Mouse (Mus musculus): ENCODE measurements around the gene Ccr10. TPM values are rescaled to one million over a fixed set of nuclear protein-coding genes. Genes with fewer than 3 reads are reported as not detected.

Ccr10 gene
- 0.05 TPM in 1 of 2 replicates, not detected in the other for polyA plus RNA-seq (2012; rRNA removed)

DNA sequence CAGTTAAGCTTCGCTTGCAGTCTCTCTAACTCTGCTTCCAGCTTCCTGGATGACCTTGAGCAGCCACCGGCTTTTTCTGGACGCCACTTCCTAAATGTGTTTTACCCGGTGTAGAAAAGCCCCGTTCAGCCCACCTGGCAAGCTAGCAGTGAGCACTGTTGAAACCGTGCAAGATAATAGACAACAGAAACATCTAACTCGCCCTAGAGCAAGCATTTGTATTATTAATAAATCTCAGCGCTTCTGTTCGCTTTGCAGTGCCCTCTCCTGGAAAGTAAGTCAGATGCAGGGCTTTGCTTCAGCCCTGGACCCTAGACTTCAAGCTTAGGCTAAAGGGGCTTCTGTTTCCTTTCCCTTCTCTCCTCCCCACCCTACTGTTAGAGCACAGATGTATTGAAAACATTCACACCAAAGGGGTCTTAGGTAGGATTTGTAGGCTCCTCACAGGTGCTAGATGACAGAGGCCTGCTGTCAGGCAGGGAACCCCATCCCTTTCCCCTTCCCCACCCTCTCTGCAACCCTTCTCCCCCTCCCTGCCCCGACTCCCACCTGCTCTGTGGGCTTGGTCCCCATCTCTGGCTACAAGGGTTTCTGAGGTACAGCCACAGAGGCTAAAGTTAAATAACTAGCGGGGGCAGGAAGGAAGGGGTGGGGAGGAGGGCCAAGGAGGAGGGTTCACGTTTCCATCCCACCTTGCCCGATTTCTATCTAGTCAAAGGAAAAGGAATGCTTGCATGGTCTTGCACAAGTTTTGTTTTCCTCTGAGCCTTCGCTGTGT lies at the start of gene Ccr10:
TSS of gene Ccr10 (minus strand) at position 593 of the 778 bp plus-strand sequence.
- Histone ChIP-seq H3K4me3 (ENCODE audit: control insufficient read depth, low read depth, low read length) (no peak within 1 kb of the TSS; the same call in 1 of the 2 replicates), H3K36me3 (ENCODE audit: control insufficient read depth, insufficient read depth, low read length) (no peaks in the 10 kb centered on the region), H3K27me3 (ENCODE audit: control insufficient read depth, insufficient read depth, low read length) (peaks cover 2% of the 10 kb centered on the region; the same call in 1 of the 2 replicates), H3K27ac (ENCODE audit: control insufficient read depth, insufficient read depth, low read depth, low read length) (no peak within 1 kb of the TSS), H3K4me1 (ENCODE audit: control insufficient read depth, insufficient read depth, low read length) (peaks cover 28% of the 10 kb centered on the region)
- TF ChIP-seq CTCF (IDR thresholded peaks at IDR 0.05; ENCODE audit: control insufficient read depth, insufficient read depth, insufficient replicate concordance, low read depth, low read length) (no peak), POLR2A (IDR thresholded peaks at IDR 0.05; ENCODE audit: control insufficient read depth, low read depth, low read length) (no peak)

DNA sequence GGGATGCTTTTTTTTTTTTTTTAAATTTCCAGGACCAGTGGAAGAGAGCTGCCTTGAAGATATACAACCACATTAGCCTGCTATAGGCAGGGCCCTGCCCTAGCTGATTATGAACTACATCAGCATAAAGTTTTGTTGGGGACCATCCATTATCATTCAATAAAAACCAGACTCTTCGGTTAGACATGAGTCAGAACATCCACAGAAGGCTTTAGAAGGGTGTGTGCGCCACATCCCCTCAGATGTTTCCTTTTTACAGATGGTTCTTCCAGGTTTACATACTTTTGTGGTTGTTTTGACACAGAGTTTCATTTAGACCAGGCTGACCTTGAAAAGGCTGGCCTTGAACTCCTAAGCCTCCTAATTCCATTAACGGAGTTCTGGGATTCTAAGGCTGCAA lies 49.1 kb upstream of the Ccr10 start:
- TF ChIP-seq POLR2A (IDR thresholded peaks at IDR 0.05; ENCODE audit: control insufficient read depth, low read depth, low read length) (no peak), CTCF (IDR thresholded peaks at IDR 0.05; ENCODE audit: control insufficient read depth, insufficient read depth, insufficient replicate concordance, low read depth, low read length) (no peak)
- Histone ChIP-seq H3K27ac (ENCODE audit: control insufficient read depth, insufficient read depth, low read depth, low read length) (peak overlapping the region; percentile 3; the same call in 1 of the 2 replicates), H3K4me3 (ENCODE audit: control insufficient read depth, low read depth, low read length) (no peak overlapping the region), H3K4me1 (ENCODE audit: control insufficient read depth, insufficient read depth, low read length) (peaks cover 4% of the 10 kb centered on the region; the same call in 1 of the 2 replicates), H3K36me3 (ENCODE audit: control insufficient read depth, insufficient read depth, low read length) (no peaks in the 10 kb centered on the region), H3K27me3 (ENCODE audit: control insufficient read depth, insufficient read depth, low read length) (no peaks in the 10 kb centered on the region)

DNA sequence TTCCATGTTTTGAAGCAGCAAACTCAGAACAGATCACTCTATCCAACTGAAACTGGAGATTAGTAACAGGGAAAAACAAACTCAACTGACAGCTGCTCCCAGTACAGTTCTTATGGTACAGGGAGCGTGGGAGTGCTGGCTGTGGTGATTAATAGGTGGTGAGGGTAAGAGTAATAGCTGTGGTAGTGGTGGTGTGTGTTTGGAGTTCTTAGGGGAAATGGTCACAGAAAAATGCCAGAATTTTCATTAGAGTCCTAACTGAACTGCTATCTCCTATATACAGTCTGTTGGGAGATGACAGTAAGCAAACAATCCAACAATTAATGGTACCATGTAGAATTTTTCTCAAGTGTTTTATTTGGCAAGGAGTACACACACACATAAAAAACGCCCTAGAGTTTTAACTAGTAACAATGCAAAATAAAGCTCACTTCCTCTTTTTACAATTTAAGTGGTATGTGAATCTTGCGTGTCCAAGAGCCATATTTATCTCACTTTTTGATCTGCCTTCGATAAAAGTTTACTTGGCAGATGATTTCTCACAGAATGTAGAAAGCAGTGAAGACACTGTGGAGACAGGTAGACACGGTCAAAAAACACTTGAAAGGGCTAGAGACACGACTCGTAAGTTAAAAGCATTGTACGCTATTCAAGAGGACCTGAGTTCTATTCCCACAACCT lies 46.2 kb upstream of the Ccr10 start:
- H3K4me1 ChIP-seq (ENCODE audit: control insufficient read depth, insufficient read depth, low read length) = peaks cover 2% of the 10 kb centered on the region; the same call in 1 of the 2 replicates
- no peak overlapping the region for H3K27ac ChIP-seq (ENCODE audit: control insufficient read depth, insufficient read depth, low read depth, low read length)

DNA sequence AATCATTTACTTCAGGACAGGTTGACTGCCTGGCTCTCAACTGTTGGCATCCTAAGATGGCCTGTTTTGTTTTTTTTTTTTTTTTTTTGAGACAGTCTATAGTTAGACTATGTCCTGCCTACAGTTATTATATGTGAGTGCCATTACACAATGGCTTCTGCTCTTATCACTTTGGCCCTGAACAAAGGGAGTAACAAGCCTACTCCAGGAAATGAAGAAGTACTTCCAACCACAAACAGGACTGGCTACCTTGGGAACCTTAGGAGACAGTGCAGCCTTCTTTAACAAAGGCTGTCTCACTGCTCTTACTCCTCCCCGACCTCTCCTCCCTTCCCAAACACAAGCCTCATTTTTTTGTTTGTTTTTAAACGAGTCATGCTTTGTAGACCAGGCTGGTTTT lies 45.6 kb upstream of the Ccr10 start:
- H3K4me1 ChIP-seq (ENCODE audit: control insufficient read depth, insufficient read depth, low read length) = peaks cover 2% of the 10 kb centered on the region; the same call in 1 of the 2 replicates
- H3K36me3 ChIP-seq (ENCODE audit: control insufficient read depth, insufficient read depth, low read length) = no peaks in the 10 kb centered on the region; the same call in none of the 2 replicates
- H3K4me3 ChIP-seq (ENCODE audit: control insufficient read depth, low read depth, low read length) = no peak overlapping the region
- no peaks in the 10 kb centered on the region for H3K27me3 ChIP-seq (ENCODE audit: control insufficient read depth, insufficient read depth, low read length)
- no peak overlapping the region for H3K27ac ChIP-seq (ENCODE audit: control insufficient read depth, insufficient read depth, low read depth, low read length)
- TF ChIP-seq POLR2A (IDR thresholded peaks at IDR 0.05; ENCODE audit: control insufficient read depth, low read depth, low read length) = no peak
- TF ChIP-seq CTCF (IDR thresholded peaks at IDR 0.05; ENCODE audit: control insufficient read depth, insufficient read depth, insufficient replicate concordance, low read depth, low read length) = no peak

More for the DNA sequence above, 46.2 kb upstream of the Ccr10 start:
- TF ChIP-seq CTCF (IDR thresholded peaks at IDR 0.05; ENCODE audit: control insufficient read depth, insufficient read depth, insufficient replicate concordance, low read depth, low read length) = no peak
- TF ChIP-seq POLR2A (IDR thresholded peaks at IDR 0.05; ENCODE audit: control insufficient read depth, low read depth, low read length) = no peak
- H3K27me3 ChIP-seq (ENCODE audit: control insufficient read depth, insufficient read depth, low read length) = no peaks in the 10 kb centered on the region
- H3K4me3 ChIP-seq (ENCODE audit: control insufficient read depth, low read depth, low read length) = no peak overlapping the region
- no peaks in the 10 kb centered on the region; the same call in none of the 2 replicates for H3K36me3 ChIP-seq (ENCODE audit: control insufficient read depth, insufficient read depth, low read length)

DNA sequence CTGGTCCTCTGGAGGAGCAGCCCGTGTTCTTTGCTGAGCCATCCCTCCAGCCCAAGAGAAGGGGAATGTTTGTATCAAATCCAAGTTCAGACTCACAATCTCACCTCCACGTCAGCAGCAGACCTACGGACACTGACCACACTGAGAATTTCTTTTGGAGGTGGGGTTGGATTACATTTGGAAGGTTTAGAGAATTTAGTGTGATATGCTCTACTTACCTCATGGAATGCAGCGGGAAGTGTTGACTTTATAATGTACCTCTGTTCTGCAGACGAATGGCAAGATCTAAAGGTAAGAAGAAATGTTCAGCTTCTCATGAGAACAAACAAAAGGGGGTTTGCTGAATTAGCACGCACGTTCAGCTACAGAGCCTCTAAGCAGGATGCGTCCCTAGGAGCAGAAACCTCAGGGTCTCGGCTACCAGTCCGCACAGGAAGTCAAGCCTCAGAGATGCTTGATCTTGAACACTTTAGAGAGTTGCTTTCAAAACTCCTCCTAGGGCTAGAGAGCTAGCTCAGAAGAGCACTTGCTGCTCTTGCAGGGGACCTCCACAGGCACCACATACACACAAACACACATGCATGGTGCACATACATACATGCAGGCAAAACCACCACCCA lies 43.3 kb upstream of the Ccr10 start:
- TF ChIP-seq POLR2A (IDR thresholded peaks at IDR 0.05; ENCODE audit: control insufficient read depth, low read depth, low read length) (no peak), CTCF (IDR thresholded peaks at IDR 0.05; ENCODE audit: control insufficient read depth, insufficient read depth, insufficient replicate concordance, low read depth, low read length) (no peak)
- H3K27ac ChIP-seq (ENCODE audit: control insufficient read depth, insufficient read depth, low read depth, low read length) = no peak overlapping the region
- no peak overlapping the region for H3K4me3 ChIP-seq (ENCODE audit: control insufficient read depth, low read depth, low read length)
- no peaks in the 10 kb centered on the region for H3K4me1 ChIP-seq (ENCODE audit: control insufficient read depth, insufficient read depth, low read length)
- no peaks in the 10 kb centered on the region for H3K27me3 ChIP-seq (ENCODE audit: control insufficient read depth, insufficient read depth, low read length)
- H3K36me3 ChIP-seq (ENCODE audit: control insufficient read depth, insufficient read depth, low read length) = no peaks in the 10 kb centered on the region; the same call in none of the 2 replicates

DNA sequence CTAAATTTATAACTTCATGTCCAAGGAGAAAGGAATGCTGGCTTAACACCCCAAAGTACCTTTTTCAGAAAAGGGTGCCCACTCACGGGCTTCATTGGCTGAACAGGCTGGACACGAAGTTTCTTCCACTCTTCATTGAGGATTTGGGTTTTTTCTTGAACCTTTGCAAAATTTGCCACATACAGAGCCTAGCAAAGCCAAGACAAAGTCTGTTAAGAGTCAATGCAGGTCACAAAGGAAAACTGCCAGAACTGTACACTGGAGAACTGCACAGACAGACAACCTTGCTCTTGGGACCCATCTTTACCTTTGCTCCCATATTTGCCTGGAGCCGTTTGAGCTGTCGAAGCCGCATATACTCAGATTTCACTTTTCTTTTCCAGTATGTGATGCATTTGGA lies 41.7 kb upstream of the Ccr10 start:
- H3K4me3 ChIP-seq (ENCODE audit: control insufficient read depth, low read depth, low read length) = no peak overlapping the region
- no peaks in the 10 kb centered on the region for H3K27me3 ChIP-seq (ENCODE audit: control insufficient read depth, insufficient read depth, low read length)
- H3K4me1 ChIP-seq (ENCODE audit: control insufficient read depth, insufficient read depth, low read length) = no peaks in the 10 kb centered on the region
- no peak for TF ChIP-seq CTCF (IDR thresholded peaks at IDR 0.05; ENCODE audit: control insufficient read depth, insufficient read depth, insufficient replicate concordance, low read depth, low read length)
- no peak for TF ChIP-seq POLR2A (IDR thresholded peaks at IDR 0.05; ENCODE audit: control insufficient read depth, low read depth, low read length)
- no peaks in the 10 kb centered on the region; the same call in none of the 2 replicates for H3K36me3 ChIP-seq (ENCODE audit: control insufficient read depth, insufficient read depth, low read length)
- H3K27ac ChIP-seq (ENCODE audit: control insufficient read depth, insufficient read depth, low read depth, low read length) = no peak overlapping the region

DNA sequence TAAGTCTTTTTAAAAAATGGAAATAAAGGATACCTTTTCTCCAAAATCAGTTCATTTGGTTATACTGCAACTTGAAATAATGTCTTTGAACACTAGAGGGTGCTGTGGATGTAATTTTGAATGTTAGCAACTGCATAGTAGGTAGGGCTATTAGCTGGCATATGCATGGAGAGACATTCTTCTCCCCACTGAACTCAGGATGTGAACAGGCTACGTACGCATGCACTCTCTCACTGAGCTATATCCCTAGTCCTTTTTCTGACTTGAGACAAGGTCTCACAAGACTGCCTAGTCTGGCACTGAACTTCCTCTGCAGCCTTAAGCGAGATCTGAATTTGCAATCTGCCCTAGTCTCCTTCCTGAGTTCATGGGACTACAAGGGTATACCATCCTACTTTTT lies 36.7 kb upstream of the Ccr10 start:
- Histone ChIP-seq H3K27ac (ENCODE audit: control insufficient read depth, insufficient read depth, low read depth, low read length) (no peak overlapping the region), H3K4me1 (ENCODE audit: control insufficient read depth, insufficient read depth, low read length) (no peaks in the 10 kb centered on the region), H3K36me3 (ENCODE audit: control insufficient read depth, insufficient read depth, low read length) (peaks cover 2% of the 10 kb centered on the region), H3K27me3 (ENCODE audit: control insufficient read depth, insufficient read depth, low read length) (no peaks in the 10 kb centered on the region), H3K4me3 (ENCODE audit: control insufficient read depth, low read depth, low read length) (no peak overlapping the region)
- TF ChIP-seq POLR2A (IDR thresholded peaks at IDR 0.05; ENCODE audit: control insufficient read depth, low read depth, low read length) (no peak), CTCF (IDR thresholded peaks at IDR 0.05; ENCODE audit: control insufficient read depth, insufficient read depth, insufficient replicate concordance, low read depth, low read length) (peak; percentile 10; the same call in 1 of the 2 replicates)

Data from testis, adult 2 months (tissue).